Mouse (Mus musculus): ENCODE measurements around the gene Ceacam10. TPM values are rescaled to one million over a fixed set of nuclear protein-coding genes. Genes with fewer than 3 reads are reported as not detected.
"Not testable (repeated sequence)": the region's sequence is repeated elsewhere in the genome, so short reads cannot be mapped to it uniquely, and the experiment has no call there.

Ceacam10 gene
- total RNA-seq (2021): not detected
- long read RNA-seq, experiment 1: 0 reads
- long read RNA-seq, experiment 2: 0 reads

GRCm38 (mm10) chr7:24776918-24777317, at the start of gene Ceacam10:
Gene Ceacam10 (plus strand): TSS chr7:24777206.
- intact Hi-C loops (cut with DNase I): loop anchor here (5.0 kb wide), 1 partner anchor 700 kb away; the partner anchor contains the start of gene Ceacam1

GRCm38 (mm10) chr7:24735970-24736670, 40.9 kb upstream of the Ceacam10 start:
- no peak overlapping the region for H3K27ac ChIP-seq
- intact Hi-C loops (cut with DNase I): no loop called here
- TF ChIP-seq CTCF (IDR thresholded peaks at IDR 0.05): no peak
- DNase-seq (ENCODE audit: extremely low spot score in 1 of 2, low spot score in 2 of 2): no peak
- no peak overlapping the region for H3K4me3 ChIP-seq

More at GRCm38 (mm10) chr7:24776918-24777317, at the start of gene Ceacam10:
- DNase-seq (ENCODE audit: extremely low spot score in 1 of 2, low spot score in 2 of 2); H3K27ac ChIP-seq; H3K4me3 ChIP-seq: not testable (repeated sequence)

GRCm38 (mm10) chr7:24750695-24751094, 26.3 kb upstream of the Ceacam10 start:
- no peak for TF ChIP-seq CTCF (IDR thresholded peaks at IDR 0.05)
- DNase-seq (ENCODE audit: extremely low spot score in 1 of 2, low spot score in 2 of 2): no peak
- Histone ChIP-seq H3K27ac (no peak overlapping the region), H3K4me3 (no peak overlapping the region)
- intact Hi-C loops (cut with DNase I): no loop called here

- intact Hi-C loops (cut with DNase I): no loop called here
- Histone ChIP-seq H3K4me3 (no peak overlapping the region), H3K27ac (no peak overlapping the region)
- TF ChIP-seq CTCF (IDR thresholded peaks at IDR 0.05): no peak
- DNase-seq (ENCODE audit: extremely low spot score in 1 of 2, low spot score in 2 of 2): no peak
These were observed 25.4 kb upstream of the Ceacam10 start for GRCm38 (mm10) chr7:24751610-24752009.

- DNase-seq (ENCODE audit: extremely low spot score in 1 of 2, low spot score in 2 of 2): no peak
- TF ChIP-seq CTCF (IDR thresholded peaks at IDR 0.05): no peak
- Histone ChIP-seq H3K27ac (no peak overlapping the region), H3K4me3 (no peak overlapping the region)
- intact Hi-C loops (cut with DNase I): no loop called here
These were observed 23.5 kb upstream of the Ceacam10 start for GRCm38 (mm10) chr7:24753476-24753875.

GRCm38 (mm10) chr7:24758520-24758919, 18.5 kb upstream of the Ceacam10 start:
- intact Hi-C loops (cut with DNase I): no loop called here
- Histone ChIP-seq H3K4me3 (no peak overlapping the region), H3K27ac (no peak overlapping the region)
- TF ChIP-seq CTCF (IDR thresholded peaks at IDR 0.05): no peak
- no peak for DNase-seq (ENCODE audit: extremely low spot score in 1 of 2, low spot score in 2 of 2)

GRCm38 (mm10) chr7:24760211-24760610, 16.8 kb upstream of the Ceacam10 start, which contains the start of gene Cd177:
Gene Cd177 (minus strand): TSS chr7:24760311.
- no peak for TF ChIP-seq CTCF (IDR thresholded peaks at IDR 0.05)
- intact Hi-C loops (cut with DNase I): no loop called here
- no peak for DNase-seq (ENCODE audit: extremely low spot score in 1 of 2, low spot score in 2 of 2)
- Histone ChIP-seq H3K27ac (no peak within 1 kb of the TSS), H3K4me3 (no peak within 1 kb of the TSS)

- no peak for DNase-seq (ENCODE audit: extremely low spot score in 1 of 2, low spot score in 2 of 2)
These were observed 15.8 kb upstream of the Ceacam10 start for GRCm38 (mm10) chr7:24761161-24761560.

GRCm38 (mm10) chr7:24762574-24762973, 14.4 kb upstream of the Ceacam10 start:
- no peak overlapping the region for H3K4me3 ChIP-seq
- H3K27ac ChIP-seq: no peak overlapping the region
- no peak for TF ChIP-seq CTCF (IDR thresholded peaks at IDR 0.05)
- intact Hi-C loops (cut with DNase I): no loop called here
- no peak for DNase-seq (ENCODE audit: extremely low spot score in 1 of 2, low spot score in 2 of 2)

More at GRCm38 (mm10) chr7:24761161-24761560, 15.8 kb upstream of the Ceacam10 start:
- no peak for TF ChIP-seq CTCF (IDR thresholded peaks at IDR 0.05)
- intact Hi-C loops (cut with DNase I): no loop called here
- no peak overlapping the region for H3K27ac ChIP-seq
- no peak overlapping the region for H3K4me3 ChIP-seq

- no peak overlapping the region for H3K27ac ChIP-seq
- DNase-seq (ENCODE audit: extremely low spot score in 1 of 2, low spot score in 2 of 2): no peak
- intact Hi-C loops (cut with DNase I): no loop called here
- TF ChIP-seq CTCF (IDR thresholded peaks at IDR 0.05): no peak
- no peak overlapping the region for H3K4me3 ChIP-seq
These were observed 5.6 kb upstream of the Ceacam10 start for GRCm38 (mm10) chr7:24771361-24771760.

GRCm38 (mm10) chr7:24773942-24774535, 3.0 kb upstream of the Ceacam10 start:
- Histone ChIP-seq H3K4me3 (no peak overlapping the region), H3K27ac (no peak overlapping the region)
- no peak for DNase-seq (ENCODE audit: extremely low spot score in 1 of 2, low spot score in 2 of 2)
- intact Hi-C loops (cut with DNase I): no loop called here
- TF ChIP-seq CTCF (IDR thresholded peaks at IDR 0.05): no peak

GRCm38 (mm10) chr7:24776145-24776544, 861 bp upstream of the Ceacam10 start:
- intact Hi-C loops (cut with DNase I): loop anchor here (5.0 kb wide), 1 partner anchor 701 kb away; the partner anchor contains the start of gene Ceacam1
- no peak for DNase-seq (ENCODE audit: extremely low spot score in 1 of 2, low spot score in 2 of 2)
- Histone ChIP-seq H3K4me3 (no peak overlapping the region), H3K27ac (no peak overlapping the region)
- no peak; the same call in 1 of the 2 replicates for TF ChIP-seq CTCF (IDR thresholded peaks at IDR 0.05)
